Mouse (Mus musculus) lung, postnatal 4 days (tissue): ENCODE data around the gene Ino80b.

Source experiments
- DNase-seq, 2 experiments: peaks; one replicate each; pipeline ENCODE4 v3.0.0; 2021

The Ino80b gene

GRCm38 (mm10) chr6:83116373-83117164 lies 8.7 kb downstream of the Ino80b start:
- no peak for DNase-seq

GRCm38 (mm10) chr6:83115682-83116372 lies 9.4 kb downstream of the Ino80b start:
- DNase-seq = no peak

- peak; percentile 96 to 97 for DNase-seq
Observed at GRCm38 (mm10) chr6:83115011-83115671, 10.1 kb downstream of the Ino80b start, which contains the start of gene Mogs. Mogs (plus strand) TSS chr6:83115496.

- no peak for DNase-seq
Observed at GRCm38 (mm10) chr6:83111510-83112136, 13.6 kb downstream of the Ino80b start.

GRCm38 (mm10) chr6:83108762-83109668 lies 16.2 kb downstream of the Ino80b start, which contains the start of gene Mrpl53:
Mrpl53 (plus strand) TSS chr6:83109040.
- DNase-seq = peak; percentile 88

GRCm38 (mm10) chr6:83107566-83108400 lies 17.4 kb downstream of the Ino80b start:
- peak; percentile 79 to 89 for DNase-seq

- DNase-seq = no peak
Observed at GRCm38 (mm10) chr6:83104158-83104557, 21.1 kb downstream of the Ino80b start.

- DNase-seq = no peak
Observed at GRCm38 (mm10) chr6:83103130-83103650, 22.0 kb downstream of the Ino80b start.

GRCm38 (mm10) chr6:83101688-83102556 lies 23.3 kb downstream of the Ino80b start:
- peak; percentile 79 to 83 for DNase-seq

GRCm38 (mm10) chr6:83101316-83101687 lies 23.9 kb downstream of the Ino80b start, which contains the start of the genes Ccdc142 and Gm42688:
Ccdc142 (plus strand) TSS chr6:83101601.
Gm42688 (plus strand) TSS chr6:83101617.
- DNase-seq = peak; percentile 92

GRCm38 (mm10) chr6:83098411-83098810 lies 26.8 kb downstream of the Ino80b start:
- DNase-seq = no peak

GRCm38 (mm10) chr6:83095968-83096367 lies 29.3 kb downstream of the Ino80b start:
- no peak for DNase-seq

- DNase-seq = peak; percentile 55 to 56
Observed at GRCm38 (mm10) chr6:83092416-83093127, 32.7 kb downstream of the Ino80b start.

GRCm38 (mm10) chr6:83087926-83088260 lies 37.3 kb downstream of the Ino80b start:
- no peak for DNase-seq

GRCm38 (mm10) chr6:83087205-83087925 lies 37.9 kb downstream of the Ino80b start:
- peak; percentile 28 to 49 for DNase-seq

- peak in 1 of 2 experiments; percentile 26 for DNase-seq
Observed at GRCm38 (mm10) chr6:83086121-83087035, 38.9 kb downstream of the Ino80b start, which contains the start of gene Lbx2. Lbx2 (plus strand) TSS chr6:83086367.

- DNase-seq = no peak
Observed at GRCm38 (mm10) chr6:83084477-83084876, 40.8 kb downstream of the Ino80b start.
